ENCODE assay signal across 16 mouse cellular contexts in genomic region chr11:11569466-11570132, GRCm38 (mm10). TPM values are rescaled to one million over a fixed set of nuclear protein-coding genes. Genes with fewer than 3 reads are reported as not detected.
DNase-seq lines count a peak whose midpoint lies in the region; ATAC-seq and TF ChIP-seq lines count a peak whose summit lies in the region.
"Had no signal": no experiment of that assay in that cellular context is flagged by ENCODE, and none has a peak within 500 bp of the region (broad histone marks: within the 10 kb centered on the region; RNA-seq: fewer than 3 reads in every experiment).

No protein-coding gene starts in this region.

- peak; percentile 43 for DNase-seq in A20 (ENCODE audit: low read depth, low spot score)
- DNase-seq in T-cell, adult 2 months (ENCODE audit: low spot score): peak; percentile 86
- peak; percentile 66 for DNase-seq in spleen, adult 2 months (ENCODE audit: low read depth in 1 of 2, low spot score in 2 of 2)
- DNase-seq in left cerebral cortex, postnatal 4 days: no peak
- DNase-seq in right cerebral cortex, adult 2 months (ENCODE audit: low spot score in 2 of 2): no peak
- no peak for DNase-seq in forebrain, embryonic 10.5 days (ENCODE audit: extremely low spot score, low spot score)
- DNase-seq: heart, adult 2 months had no signal

- H3K27me3 ChIP-seq in liver, embryonic 12.5 days (replicated peaks): no peaks in the 10 kb centered on the region
- H3K27me3 ChIP-seq in spleen, adult 2 months (ENCODE audit: control insufficient read depth, insufficient read depth, low read length): no peaks in the 10 kb centered on the region
- no peaks in the 10 kb centered on the region for H3K27me3 ChIP-seq in forebrain, embryonic 15.5 days
- H3K27me3 ChIP-seq in forebrain, embryonic 10.5 days (ENCODE audit: poor library complexity, severe bottlenecking): no peaks in the 10 kb centered on the region
- H3K27me3 ChIP-seq: limb, embryonic 13.5 days; midbrain, embryonic 13.5 days had no signal

- intact Hi-C loops in left cerebral cortex, postnatal 4 days (cut with DNase I): no loop called here

- peak; percentile 40; the same call in 1 of the 2 replicates for ATAC-seq in liver, embryonic 12.5 days
- no peak for ATAC-seq in forebrain, embryonic 15.5 days (replicated peaks)
- ATAC-seq: forebrain, embryonic 16.5 days; hindbrain, embryonic 16.5 days; midbrain, embryonic 13.5 days had no signal

- TF ChIP-seq CTCF in spleen, adult 2 months (IDR thresholded peaks at IDR 0.05; ENCODE audit: extremely low read depth, insufficient read depth, insufficient read length, insufficient replicate concordance): no peak

- no peaks in the 10 kb centered on the region for H3K9me3 ChIP-seq in liver, embryonic 12.5 days (replicated peaks)
- H3K9me3 ChIP-seq in forebrain, embryonic 15.5 days: no peaks in the 10 kb centered on the region
- H3K9me3 ChIP-seq in forebrain, embryonic 10.5 days: no peaks in the 10 kb centered on the region
- H3K9me3 ChIP-seq: limb, embryonic 13.5 days; midbrain, embryonic 13.5 days had no signal

- peaks cover 48% of the 10 kb centered on the region for H3K4me1 ChIP-seq in liver, embryonic 12.5 days
- peaks cover 29% of the 10 kb centered on the region; the same call in 1 of the 2 replicates for H3K4me1 ChIP-seq in spleen, adult 2 months (ENCODE audit: control insufficient read depth, insufficient read depth, insufficient read length)
- H3K4me1 ChIP-seq in forebrain, embryonic 15.5 days: no peaks in the 10 kb centered on the region
- H3K4me1 ChIP-seq in forebrain, embryonic 10.5 days: no peaks in the 10 kb centered on the region
- H3K4me1 ChIP-seq: limb, embryonic 13.5 days; midbrain, embryonic 13.5 days had no signal

- H3K27ac ChIP-seq in liver, embryonic 12.5 days: peak overlapping the region; percentile 73
- peak overlapping the region; percentile 58 for H3K27ac ChIP-seq in spleen, adult 2 months (ENCODE audit: insufficient read depth, low read length)
- no peak overlapping the region for H3K27ac ChIP-seq in forebrain, embryonic 15.5 days (replicated peaks)
- H3K27ac ChIP-seq in forebrain, embryonic 10.5 days: no peak overlapping the region
- H3K27ac ChIP-seq: heart, adult 2 months; limb, embryonic 13.5 days; midbrain, embryonic 13.5 days had no signal

- no peak overlapping the region for H3K4me3 ChIP-seq in liver, embryonic 12.5 days
- no peak overlapping the region for H3K4me3 ChIP-seq in spleen, adult 2 months (ENCODE audit: extremely low read depth, insufficient read depth, insufficient read length)
- H3K4me3 ChIP-seq in forebrain, embryonic 15.5 days: no peak overlapping the region
- H3K4me3 ChIP-seq in forebrain, embryonic 10.5 days: no peak overlapping the region
- H3K4me3 ChIP-seq: heart, adult 2 months; limb, embryonic 13.5 days; midbrain, embryonic 13.5 days had no signal

- no peak for TF ChIP-seq POLR2A in spleen, adult 2 months (IDR thresholded peaks at IDR 0.05; ENCODE audit: low read depth, low read length)

- H3K36me3 ChIP-seq in liver, embryonic 12.5 days: no peaks in the 10 kb centered on the region
- no peaks in the 10 kb centered on the region for H3K36me3 ChIP-seq in spleen, adult 2 months (ENCODE audit: control insufficient read depth, insufficient read depth, low read length)
- no peaks in the 10 kb centered on the region for H3K36me3 ChIP-seq in forebrain, embryonic 15.5 days
- no peaks in the 10 kb centered on the region for H3K36me3 ChIP-seq in forebrain, embryonic 10.5 days (replicated peaks)
- H3K36me3 ChIP-seq: limb, embryonic 13.5 days; midbrain, embryonic 13.5 days had no signal

- peak overlapping the region; percentile 40; the same call in 1 of the 2 replicates for H3K4me2 ChIP-seq in liver, embryonic 12.5 days
- H3K4me2 ChIP-seq in forebrain, embryonic 15.5 days (replicated peaks): no peak overlapping the region
- H3K4me2 ChIP-seq: limb, embryonic 13.5 days; midbrain, embryonic 13.5 days had no signal

- WGBS in liver, embryonic 12.5 days (ENCODE audit: insufficient replicate concordance): 13% methylated on average over 4 of the region's 4 CpGs
- WGBS in spleen, adult 2 months: 6% methylated on average over 4 of the region's 4 CpGs
- WGBS in forebrain, embryonic 15.5 days: 71% methylated on average over 4 of the region's 4 CpGs
- WGBS in forebrain, embryonic 10.5 days: 64% methylated on average over 4 of the region's 4 CpGs

- no peak overlapping the region for H3K9ac ChIP-seq in liver, embryonic 12.5 days
- H3K9ac ChIP-seq in forebrain, embryonic 15.5 days (replicated peaks): no peak overlapping the region
- H3K9ac ChIP-seq: limb, embryonic 13.5 days; midbrain, embryonic 13.5 days had no signal

RNA-seq across cellular contexts. Expression of gene 4930512M02Rik, which starts 58.0 kb away (rescaled TPM):
- polyA plus RNA-seq in liver, embryonic 12.5 days (2016; fragmentation: Nextera tagmentation; extraction: Ambion mirVana): not detected in 2 replicates
- not detected in 2 replicates for polyA plus RNA-seq in spleen, adult 2 months (2012; rRNA removed)
- polyA plus RNA-seq in forebrain, embryonic 15.5 days (2015; fragmentation: Nextera tagmentation; extraction: Ambion mirVana): not detected in 2 replicates
- not detected for total RNA-seq in left cerebral cortex, postnatal 4 days (2021)
- polyA plus RNA-seq in forebrain, embryonic 10.5 days (2016; fragmentation: Nextera tagmentation; extraction: Ambion mirVana): not detected in 2 replicates
- total RNA-seq: ES-E14; heart, adult 2 months; layer of hippocampus, adult 8-10 months had no signal
- polyA plus RNA-seq: forebrain, embryonic 16.5 days; heart, adult 2 months; hindbrain, embryonic 16.5 days; limb, embryonic 13.5 days; midbrain, embryonic 13.5 days; stomach, embryonic 16.5 days had no signal

Comparison
In these comparisons a context has a peak if more than half of its experiments do, and no peak if none do; other contexts are left out.
1. DNase-seq: peak in A20 (single experiment), T-cell, adult 2 months (single experiment) and spleen, adult 2 months (2 of 2); none in left cerebral cortex, postnatal 4 days (single experiment), right cerebral cortex, adult 2 months (0 of 2) and forebrain, embryonic 10.5 days (single experiment).
2. H3K27ac ChIP-seq: peak in liver, embryonic 12.5 days (single experiment) and spleen, adult 2 months (single experiment); none in forebrain, embryonic 15.5 days (single experiment) and forebrain, embryonic 10.5 days (single experiment).